Mouse (Mus musculus) liver, embryonic 13.5 days (tissue): Measurements from ENCODE around the gene Wnt1. TPM values are rescaled to one million over a fixed set of nuclear protein-coding genes. Genes with fewer than 3 reads are reported as not detected.
"Not testable (repeated sequence)": the region's sequence is repeated elsewhere in the genome, so short reads cannot be mapped to it uniquely, and the experiment has no call there.

Source experiments
- ATAC-seq: fragments of 200-750 bp; cut with Nextera tagmentation; 2 replicates; pipeline ENCODE4 v1.8.0; 2017; ENCODE audit warnings: low read depth, mild to moderate bottlenecking, moderate number of reproducible peaks, moderate library complexity
- DNase-seq: peaks from one replicate; pipeline ENCODE4 v3.0.0; 2022
- H3K27ac ChIP-seq: fragments of 300-500 bp; sonication (generic); 2 replicates; pipeline ENCODE4 v1.5.1; 2015; ENCODE audit warnings: moderate library complexity, mild to moderate bottlenecking, inconsistent platforms
- H3K27me3 ChIP-seq: fragments of 300-500 bp; sonication (generic); 2 replicates; pipeline ENCODE4 v1.6.1; 2015; ENCODE audit warnings: mild to moderate bottlenecking, inconsistent platforms
- H3K36me3 ChIP-seq: fragments of 300-500 bp; sonication (generic); 2 replicates; pipeline ENCODE4 v1.6.1; 2015; ENCODE audit warnings: mild to moderate bottlenecking, inconsistent platforms
- H3K4me1 ChIP-seq: fragments of 300-500 bp; sonication (generic); replicated peaks from 2 replicates; pipeline ENCODE4 v1.6.1; 2015; ENCODE audit warnings: inconsistent platforms
- H3K4me2 ChIP-seq: fragments of 300-500 bp; sonication (generic); 2 replicates; pipeline ENCODE4 v1.6.1; 2015; ENCODE audit warnings: inconsistent platforms, mild to moderate bottlenecking, moderate library complexity
- H3K4me3 ChIP-seq: fragments of 300-500 bp; sonication (generic); replicated peaks from 2 replicates; pipeline ENCODE4 v1.5.1; 2015; ENCODE audit warnings: mild to moderate bottlenecking, inconsistent platforms
- H3K9ac ChIP-seq: fragments of 300-500 bp; sonication (generic); 2 replicates; pipeline ENCODE4 v1.6.1; 2015; ENCODE audit warnings: mild to moderate bottlenecking, inconsistent platforms
- H3K9me3 ChIP-seq: fragments of 300-500 bp; sonication (generic); replicated peaks from 2 replicates; pipeline ENCODE4 v1.6.1; 2016; ENCODE audit warnings: inconsistent platforms
- WGBS: fragments of 180-500 bp; shearing (Covaris S2); methylation state at CpG from one replicate; pipeline ENCODE4 v1.1.7; 2015; ENCODE audit not compliant: insufficient replicate concordance; 5-methylcytosine and 5-hydroxymethylcytosine counted together
- polyA plus RNA-seq: library from polyadenylated mRNA; unstranded; fragments of >200 nt; fragmentation: Nextera tagmentation; extraction: Ambion mirVana; gene quantifications from 2 replicates; pipeline ENCODE4 v1.2.1, GENCODE M21; 2015

Wnt1 gene
- not detected in 2 replicates for polyA plus RNA-seq

GRCm38 (mm10) chr15:98789661-98790535, at the start of gene Wnt1:
Gene Wnt1 (plus strand): TSS chr15:98789857.
- Histone ChIP-seq H3K9me3 (peaks cover 3% of the 10 kb centered on the region; the same call in 1 of the 2 replicates), H3K36me3 (no peaks in the 10 kb centered on the region), H3K4me1 (peaks cover 18% of the 10 kb centered on the region), H3K27ac (no peak within 1 kb of the TSS), H3K4me2 (no peak within 1 kb of the TSS), H3K27me3 (peaks cover 99% of the 10 kb centered on the region), H3K4me3 (peak within 1 kb of the TSS; percentile 14; the same call in 1 of the 2 replicates), H3K9ac (no peak within 1 kb of the TSS)
- DNase-seq (no peak), ATAC-seq (no peak; the same call in 1 of the 2 replicates)
- WGBS, result 5% methylated on average over 51 of the region's 51 CpGs

GRCm38 (mm10) chr15:98740219-98740618, 49.4 kb upstream of the Wnt1 start:
- ATAC-seq, result no peak
- WGBS, result 84% methylated on average over 8 of the region's 8 CpGs
- Histone ChIP-seq H3K27ac (no peak overlapping the region), H3K4me2 (no peak overlapping the region), H3K9me3 (no peaks in the 10 kb centered on the region), H3K36me3 (peaks cover 51% of the 10 kb centered on the region), H3K4me3 (no peak overlapping the region), H3K27me3 (no peaks in the 10 kb centered on the region), H3K9ac (no peak overlapping the region), H3K4me1 (peaks cover 27% of the 10 kb centered on the region)
- DNase-seq, result no peak

DNA sequence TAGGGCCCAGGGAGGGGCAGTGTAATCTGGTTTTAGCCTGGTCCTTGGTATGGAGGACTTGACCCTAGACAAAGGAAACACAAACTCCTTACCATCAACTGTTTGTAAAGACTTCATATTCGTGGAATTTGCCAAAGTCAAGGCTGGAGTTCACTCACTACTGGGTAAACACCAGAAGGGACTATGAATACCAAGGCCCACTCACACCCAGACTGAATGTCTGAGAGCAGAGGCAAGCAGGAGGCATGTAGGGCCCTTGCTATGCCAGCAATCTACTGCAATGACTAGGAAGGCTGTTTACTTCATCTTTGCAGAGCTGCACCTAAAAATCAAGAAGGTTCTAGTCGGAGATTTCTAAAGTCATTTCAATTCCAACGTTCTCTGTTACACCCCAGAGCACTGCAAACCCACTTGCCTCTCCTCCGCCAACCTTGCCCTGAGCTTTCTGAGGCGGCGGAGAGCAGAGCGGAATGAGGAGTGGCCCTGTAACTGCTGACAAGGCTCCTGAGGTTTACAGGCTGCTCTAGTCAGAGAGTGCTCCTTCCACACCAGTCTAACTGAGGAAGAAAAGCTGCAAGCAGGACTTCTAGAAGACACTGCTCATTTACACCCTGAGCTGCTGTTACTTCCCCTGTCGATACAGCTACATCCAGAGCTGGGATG, 46.8 kb upstream of the Wnt1 start:
- WGBS, result 67% methylated on average over 8 of the region's 8 CpGs
- H3K4me2 ChIP-seq, result no peak overlapping the region
- H3K4me1 ChIP-seq, result peaks cover 27% of the 10 kb centered on the region
- H3K9me3 ChIP-seq, result no peaks in the 10 kb centered on the region
- H3K9ac ChIP-seq, result no peak overlapping the region
- no peak for ATAC-seq
- no peaks in the 10 kb centered on the region for H3K27me3 ChIP-seq
- peaks cover 39% of the 10 kb centered on the region for H3K36me3 ChIP-seq
- H3K27ac ChIP-seq, result no peak overlapping the region
- no peak for DNase-seq
- no peak overlapping the region for H3K4me3 ChIP-seq

DNA sequence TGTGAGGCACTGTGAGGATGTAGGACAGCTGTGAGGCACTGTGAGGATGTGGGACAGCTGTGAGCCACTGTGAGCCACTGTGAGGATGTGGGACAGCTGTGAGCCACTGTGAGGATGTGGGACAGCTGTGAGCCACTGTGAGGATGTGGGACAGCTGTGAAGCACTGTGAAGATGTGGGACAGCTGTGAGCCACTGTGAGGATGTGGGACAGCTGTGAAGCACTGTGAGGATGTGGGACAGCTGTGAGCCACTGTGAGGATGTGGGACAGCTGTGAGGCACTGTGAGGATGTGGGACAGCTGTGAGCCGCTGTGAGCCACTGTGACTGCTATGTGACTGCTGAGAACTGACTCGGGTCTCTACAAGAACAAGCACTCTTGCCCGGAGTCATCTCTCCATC, 45.8 kb upstream of the Wnt1 start:
- not testable (repeated sequence) for DNase-seq
- 70% methylated on average over 3 of the region's 3 CpGs for WGBS

DNA sequence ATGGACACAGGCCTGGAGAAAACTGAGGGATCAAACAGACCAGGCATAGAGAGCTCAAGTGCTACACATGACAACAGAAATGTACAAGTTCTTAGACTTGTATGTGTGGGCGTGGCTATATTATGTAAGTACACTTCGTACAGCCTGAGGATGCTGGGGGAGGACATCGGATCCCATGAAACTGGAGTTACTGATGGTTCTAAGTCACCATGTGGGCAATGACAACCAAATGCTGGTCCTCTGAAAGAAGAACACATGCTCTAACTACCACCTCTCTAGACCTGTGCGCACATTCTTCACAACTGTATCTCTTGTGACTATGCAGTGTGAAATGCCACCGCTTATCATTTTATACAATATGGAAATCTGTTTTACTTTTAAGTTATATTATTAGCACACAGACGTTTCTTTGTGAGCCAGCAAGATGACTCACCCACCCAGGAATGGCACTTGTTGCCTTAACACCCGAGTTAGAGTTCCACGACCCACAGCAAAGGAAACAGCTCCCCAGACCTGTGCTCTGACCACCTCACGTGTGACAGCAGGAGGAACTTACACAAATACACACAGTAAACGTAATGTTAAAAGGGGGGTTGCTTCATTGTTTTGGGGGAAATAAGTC, 43.2 kb upstream of the Wnt1 start:
- no peak overlapping the region for H3K27ac ChIP-seq
- no peak overlapping the region for H3K4me2 ChIP-seq
- WGBS, result 68% methylated on average over 10 of the region's 10 CpGs
- no peaks in the 10 kb centered on the region for H3K27me3 ChIP-seq
- DNase-seq (no peak), ATAC-seq (no peak)
- peaks cover 13% of the 10 kb centered on the region for H3K4me1 ChIP-seq
- peaks cover 14% of the 10 kb centered on the region for H3K36me3 ChIP-seq
- no peak overlapping the region for H3K4me3 ChIP-seq
- H3K9me3 ChIP-seq, result no peaks in the 10 kb centered on the region
- no peak overlapping the region for H3K9ac ChIP-seq

More for the DNA sequence above, 45.8 kb upstream of the Wnt1 start:
- H3K4me3 ChIP-seq, H3K27ac ChIP-seq, H3K4me2 ChIP-seq, ATAC-seq, H3K9me3 ChIP-seq, H3K27me3 ChIP-seq, H3K9ac ChIP-seq: not testable (repeated sequence)
- Histone ChIP-seq H3K36me3 (peaks cover 35% of the 10 kb centered on the region), H3K4me1 (peaks cover 25% of the 10 kb centered on the region)

GRCm38 (mm10) chr15:98747296-98747695, 42.4 kb upstream of the Wnt1 start:
- DNase-seq (no peak), ATAC-seq (no peak)
- H3K4me1 ChIP-seq, result peaks cover 15% of the 10 kb centered on the region
- H3K4me2 ChIP-seq, result no peak overlapping the region
- no peak overlapping the region for H3K9ac ChIP-seq
- H3K9me3 ChIP-seq, result no peaks in the 10 kb centered on the region
- H3K27me3 ChIP-seq, result no peaks in the 10 kb centered on the region
- no peak overlapping the region for H3K4me3 ChIP-seq
- no peak overlapping the region for H3K27ac ChIP-seq
- H3K36me3 ChIP-seq, result peaks cover 9% of the 10 kb centered on the region
- 70% methylated on average over 6 of the region's 6 CpGs for WGBS

- H3K9ac ChIP-seq, result no peak overlapping the region
- H3K4me1 ChIP-seq, result peaks cover 32% of the 10 kb centered on the region
- H3K9me3 ChIP-seq, result no peaks in the 10 kb centered on the region
- peaks cover 7% of the 10 kb centered on the region; the same call in 1 of the 2 replicates for H3K36me3 ChIP-seq
- no peaks in the 10 kb centered on the region for H3K27me3 ChIP-seq
- H3K4me3 ChIP-seq, result no peak overlapping the region
- no peak overlapping the region for H3K27ac ChIP-seq
- DNase-seq (no peak), ATAC-seq (no peak)
- WGBS, result 78% methylated on average over 2 of the region's 2 CpGs
- H3K4me2 ChIP-seq, result no peak overlapping the region
Observed at GRCm38 (mm10) chr15:98749093-98749492, 40.6 kb upstream of the Wnt1 start.

- peak; percentile 89 for ATAC-seq
- no peak for DNase-seq
- H3K9me3 ChIP-seq, result no peaks in the 10 kb centered on the region
- WGBS, result 47% methylated on average over 8 of the region's 8 CpGs
- H3K27ac ChIP-seq, result no peak overlapping the region
- no peak overlapping the region for H3K4me3 ChIP-seq
- no peak overlapping the region for H3K4me2 ChIP-seq
- no peak overlapping the region for H3K9ac ChIP-seq
- H3K27me3 ChIP-seq, result no peaks in the 10 kb centered on the region
- peaks cover 33% of the 10 kb centered on the region for H3K4me1 ChIP-seq
- peaks cover 11% of the 10 kb centered on the region for H3K36me3 ChIP-seq
Observed at GRCm38 (mm10) chr15:98753021-98753423, 36.6 kb upstream of the Wnt1 start.

DNA sequence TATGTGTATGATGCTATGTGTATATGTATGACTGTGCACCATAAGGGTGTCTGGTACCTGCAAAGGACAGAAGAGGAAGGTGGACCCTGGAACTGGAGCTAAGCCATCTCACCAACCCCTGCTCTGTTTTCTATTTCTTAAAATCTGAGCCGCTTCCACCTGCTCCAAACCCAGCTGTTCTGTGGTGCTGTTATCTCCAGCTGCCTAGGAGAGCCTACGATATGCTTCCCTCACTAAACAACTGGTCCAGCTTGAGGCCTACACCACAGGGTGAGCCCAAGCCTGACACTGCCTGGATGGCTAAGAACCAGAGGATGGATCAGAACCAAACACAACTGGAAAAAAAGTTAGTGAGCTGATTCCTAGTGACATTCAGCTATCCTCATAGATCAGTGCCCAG, 35.5 kb upstream of the Wnt1 start:
- Histone ChIP-seq H3K36me3 (peaks cover 11% of the 10 kb centered on the region), H3K9ac (no peak overlapping the region), H3K9me3 (no peaks in the 10 kb centered on the region), H3K4me1 (peaks cover 32% of the 10 kb centered on the region), H3K27me3 (no peaks in the 10 kb centered on the region), H3K27ac (no peak overlapping the region), H3K4me2 (no peak overlapping the region), H3K4me3 (no peak overlapping the region)
- ATAC-seq (no peak), DNase-seq (no peak)
- 56% methylated on average over 2 of the region's 2 CpGs for WGBS

GRCm38 (mm10) chr15:98762201-98762621, 27.4 kb upstream of the Wnt1 start:
- Histone ChIP-seq H3K9ac (peak overlapping the region; percentile 87), H3K27ac (peak overlapping the region; percentile 62), H3K4me3 (peak overlapping the region; percentile 85), H3K4me1 (peaks cover 25% of the 10 kb centered on the region), H3K27me3 (peaks cover 30% of the 10 kb centered on the region), H3K9me3 (no peaks in the 10 kb centered on the region), H3K36me3 (peaks cover 9% of the 10 kb centered on the region), H3K4me2 (peak overlapping the region; percentile 99)
- WGBS, result 2% methylated on average over 19 of the region's 24 CpGs
- DNase-seq (peak; percentile 58), ATAC-seq (peak; percentile 70)
